Mouse (Mus musculus): ENCODE results near the gene Zfp612. TPM values are rescaled to one million over a fixed set of nuclear protein-coding genes. Genes with fewer than 3 reads are reported as not detected.
A peak's percentile ranks its signal among the peaks of the same experiment; 100 is the strongest.

Zfp612 gene
- polyA plus RNA-seq, 1 experiment = 0.30 TPM

- H3K27me3 ChIP-seq (ENCODE audit: control insufficient read depth, insufficient read depth, low read length) = no peaks in the 10 kb centered on the region
- no peak overlapping the region for H3K27ac ChIP-seq (ENCODE audit: control insufficient read depth, insufficient read depth, low read length)
- H3K36me3 ChIP-seq (ENCODE audit: control insufficient read depth, insufficient read depth, low read length) = no peaks in the 10 kb centered on the region
- WGBS = 90% methylated on average over 4 of the region's 4 CpGs
- TF ChIP-seq CTCF (IDR thresholded peaks at IDR 0.05; ENCODE audit: borderline replicate concordance, control insufficient read depth, extremely low read depth, insufficient read depth, low read length, poor library complexity) = no peak
- no peak for TF ChIP-seq POLR2A (IDR thresholded peaks at IDR 0.05; ENCODE audit: control insufficient read depth, extremely low read depth, insufficient read depth, low read length, poor library complexity)
- H3K4me1 ChIP-seq (replicated peaks; ENCODE audit: control insufficient read depth, insufficient read depth, low read length) = no peaks in the 10 kb centered on the region
- no peak overlapping the region for H3K4me3 ChIP-seq (ENCODE audit: control insufficient read depth, insufficient read depth, low read length)
- no peak for DNase-seq
Measured at GRCm38 (mm10) chr8:110069706-110070105, 9.8 kb upstream of the Zfp612 start.

- Histone ChIP-seq H3K36me3 (ENCODE audit: control insufficient read depth, insufficient read depth, low read length) (no peaks in the 10 kb centered on the region), H3K4me3 (ENCODE audit: control insufficient read depth, insufficient read depth, low read length) (no peak overlapping the region), H3K27ac (ENCODE audit: control insufficient read depth, insufficient read depth, low read length) (no peak overlapping the region), H3K27me3 (ENCODE audit: control insufficient read depth, insufficient read depth, low read length) (no peaks in the 10 kb centered on the region), H3K4me1 (replicated peaks; ENCODE audit: control insufficient read depth, insufficient read depth, low read length) (no peaks in the 10 kb centered on the region)
- WGBS = 20% methylated on average over 9 of the region's 9 CpGs
- TF ChIP-seq CTCF (IDR thresholded peaks at IDR 0.05; ENCODE audit: borderline replicate concordance, control insufficient read depth, extremely low read depth, insufficient read depth, low read length, poor library complexity) (peak; percentile 60; the same call in 1 of the 2 replicates), POLR2A (IDR thresholded peaks at IDR 0.05; ENCODE audit: control insufficient read depth, extremely low read depth, insufficient read depth, low read length, poor library complexity) (no peak)
- peak; percentile 11 for DNase-seq
Measured at GRCm38 (mm10) chr8:110071600-110071999, 7.9 kb upstream of the Zfp612 start.

GRCm38 (mm10) chr8:110074496-110074895 is 5.0 kb upstream of the Zfp612 start:
- no peak for DNase-seq
- H3K27me3 ChIP-seq (ENCODE audit: control insufficient read depth, insufficient read depth, low read length) = no peaks in the 10 kb centered on the region
- H3K27ac ChIP-seq (ENCODE audit: control insufficient read depth, insufficient read depth, low read length) = no peak overlapping the region
- H3K4me1 ChIP-seq (replicated peaks; ENCODE audit: control insufficient read depth, insufficient read depth, low read length) = 0 out of 2 replicates have a peak, but pooled peaks cover 3% of the 10 kb centered on the region
- no peaks in the 10 kb centered on the region for H3K36me3 ChIP-seq (ENCODE audit: control insufficient read depth, insufficient read depth, low read length)
- no peak for TF ChIP-seq CTCF (IDR thresholded peaks at IDR 0.05; ENCODE audit: borderline replicate concordance, control insufficient read depth, extremely low read depth, insufficient read depth, low read length, poor library complexity)
- no peak for TF ChIP-seq POLR2A (IDR thresholded peaks at IDR 0.05; ENCODE audit: control insufficient read depth, extremely low read depth, insufficient read depth, low read length, poor library complexity)
- no peak overlapping the region for H3K4me3 ChIP-seq (ENCODE audit: control insufficient read depth, insufficient read depth, low read length)
- 85% methylated on average over 8 of the region's 8 CpGs for WGBS

- 89% methylated on average over 11 of the region's 11 CpGs for WGBS
- no peak overlapping the region for H3K27ac ChIP-seq (ENCODE audit: control insufficient read depth, insufficient read depth, low read length)
Measured at GRCm38 (mm10) chr8:110082416-110083105, 3.0 kb downstream of the Zfp612 start.

GRCm38 (mm10) chr8:110091869-110092268 is 12.3 kb downstream of the Zfp612 start:
- no peaks in the 10 kb centered on the region for H3K4me1 ChIP-seq (replicated peaks; ENCODE audit: control insufficient read depth, insufficient read depth, low read length)
- TF ChIP-seq POLR2A (IDR thresholded peaks at IDR 0.05; ENCODE audit: control insufficient read depth, extremely low read depth, insufficient read depth, low read length, poor library complexity) (no peak), CTCF (IDR thresholded peaks at IDR 0.05; ENCODE audit: borderline replicate concordance, control insufficient read depth, extremely low read depth, insufficient read depth, low read length, poor library complexity) (no peak)

More at GRCm38 (mm10) chr8:110082416-110083105, 3.0 kb downstream of the Zfp612 start:
- TF ChIP-seq POLR2A (IDR thresholded peaks at IDR 0.05; ENCODE audit: control insufficient read depth, extremely low read depth, insufficient read depth, low read length, poor library complexity) (no peak), CTCF (IDR thresholded peaks at IDR 0.05; ENCODE audit: borderline replicate concordance, control insufficient read depth, extremely low read depth, insufficient read depth, low read length, poor library complexity) (no peak)
- Histone ChIP-seq H3K36me3 (ENCODE audit: control insufficient read depth, insufficient read depth, low read length) (no peaks in the 10 kb centered on the region), H3K4me1 (replicated peaks; ENCODE audit: control insufficient read depth, insufficient read depth, low read length) (peaks cover 8% of the 10 kb centered on the region; the same call in 1 of the 2 replicates), H3K4me3 (ENCODE audit: control insufficient read depth, insufficient read depth, low read length) (no peak overlapping the region), H3K27me3 (ENCODE audit: control insufficient read depth, insufficient read depth, low read length) (no peaks in the 10 kb centered on the region; the same call in 1 of the 2 replicates)
- no peak for DNase-seq

GRCm38 (mm10) chr8:110100907-110101306 is 21.4 kb downstream of the Zfp612 start, which contains the start of gene Gm21964:
Gene Gm21964 (plus strand): TSS chr8:110101207.
- no peaks in the 10 kb centered on the region for H3K4me1 ChIP-seq (replicated peaks; ENCODE audit: control insufficient read depth, insufficient read depth, low read length)
- H3K27me3 ChIP-seq (ENCODE audit: control insufficient read depth, insufficient read depth, low read length) = no peaks in the 10 kb centered on the region
- no peak within 1 kb of the TSS for H3K4me3 ChIP-seq (ENCODE audit: control insufficient read depth, insufficient read depth, low read length)
- H3K27ac ChIP-seq (ENCODE audit: control insufficient read depth, insufficient read depth, low read length) = no peak within 1 kb of the TSS
- WGBS = 85% methylated on average over 12 of the region's 12 CpGs
- TF ChIP-seq CTCF (IDR thresholded peaks at IDR 0.05; ENCODE audit: borderline replicate concordance, control insufficient read depth, extremely low read depth, insufficient read depth, low read length, poor library complexity) = no peak
- TF ChIP-seq POLR2A (IDR thresholded peaks at IDR 0.05; ENCODE audit: control insufficient read depth, extremely low read depth, insufficient read depth, low read length, poor library complexity) = no peak
- H3K36me3 ChIP-seq (ENCODE audit: control insufficient read depth, insufficient read depth, low read length) = no peaks in the 10 kb centered on the region
- no peak for DNase-seq

More at GRCm38 (mm10) chr8:110091869-110092268, 12.3 kb downstream of the Zfp612 start:
- 64% methylated on average over 1 of the region's 1 CpGs for WGBS
- Histone ChIP-seq H3K4me3 (ENCODE audit: control insufficient read depth, insufficient read depth, low read length) (no peak overlapping the region), H3K36me3 (ENCODE audit: control insufficient read depth, insufficient read depth, low read length) (no peaks in the 10 kb centered on the region), H3K27me3 (ENCODE audit: control insufficient read depth, insufficient read depth, low read length) (no peaks in the 10 kb centered on the region), H3K27ac (ENCODE audit: control insufficient read depth, insufficient read depth, low read length) (no peak overlapping the region)
- no peak for DNase-seq

Measured in thymus, adult 2 months (tissue).